In genomic region chr7:25006586-25007364, GRCm38 (mm10) we compare ENCODE assay signal across 8 mouse cellular contexts. TPM values are rescaled to one million over a fixed set of nuclear protein-coding genes. Genes with fewer than 3 reads are reported as not detected.
A peak's percentile ranks its signal among the peaks of the same experiment; 100 is the strongest.
DNase-seq lines count a peak whose midpoint lies in the region; ATAC-seq and TF ChIP-seq lines count a peak whose summit lies in the region.

No protein-coding gene starts in this region.

- 0 out of 2 replicates have a peak overlapping the region, but pooled peaks have one; percentile 51 for H3K4me2 ChIP-seq in liver, embryonic 15.5 days
- H3K4me2 ChIP-seq in liver, embryonic 12.5 days: no peak overlapping the region
- H3K4me2 ChIP-seq in forebrain, embryonic 14.5 days (ENCODE audit: low read length): no peak overlapping the region

- peaks cover 90% of the 10 kb centered on the region for H3K27me3 ChIP-seq in liver, embryonic 15.5 days
- peaks cover 92% of the 10 kb centered on the region for H3K27me3 ChIP-seq in liver, embryonic 12.5 days (replicated peaks)
- H3K27me3 ChIP-seq in forebrain, embryonic 14.5 days (replicated peaks; ENCODE audit: control insufficient read depth, insufficient read depth, low read length): peaks cover 17% of the 10 kb centered on the region; the same call in 1 of the 2 replicates
- peaks cover 11% of the 10 kb centered on the region; the same call in 1 of the 2 replicates for H3K27me3 ChIP-seq in thymus, adult 2 months (ENCODE audit: control insufficient read depth, insufficient read depth, low read length)

- no peaks in the 10 kb centered on the region for H3K9me3 ChIP-seq in liver, embryonic 15.5 days (replicated peaks)
- H3K9me3 ChIP-seq in liver, embryonic 12.5 days (replicated peaks): no peaks in the 10 kb centered on the region
- H3K9me3 ChIP-seq in forebrain, embryonic 14.5 days (replicated peaks; ENCODE audit: control insufficient read depth, low read length): no peaks in the 10 kb centered on the region

- 0 out of 2 replicates have a peak overlapping the region, but pooled peaks have one; percentile 20 for H3K27ac ChIP-seq in liver, embryonic 15.5 days (replicated peaks)
- H3K27ac ChIP-seq in liver, embryonic 12.5 days: no peak overlapping the region
- peak overlapping the region; percentile 93 for H3K27ac ChIP-seq in forebrain, embryonic 14.5 days (ENCODE audit: low read depth, low read length)
- H3K27ac ChIP-seq in thymus, adult 2 months (ENCODE audit: control insufficient read depth, insufficient read depth, low read length): no peak overlapping the region

- no peak for TF ChIP-seq POLR2A in thymus, adult 2 months (IDR thresholded peaks at IDR 0.05; ENCODE audit: control insufficient read depth, extremely low read depth, insufficient read depth, low read length, poor library complexity)

- peaks cover 13% of the 10 kb centered on the region for H3K4me1 ChIP-seq in liver, embryonic 15.5 days (replicated peaks)
- peaks cover 15% of the 10 kb centered on the region for H3K4me1 ChIP-seq in liver, embryonic 12.5 days
- H3K4me1 ChIP-seq in forebrain, embryonic 14.5 days (ENCODE audit: control insufficient read depth, insufficient read depth, low read length): peaks cover 56% of the 10 kb centered on the region
- peaks cover 23% of the 10 kb centered on the region for H3K4me1 ChIP-seq in thymus, adult 2 months (replicated peaks; ENCODE audit: control insufficient read depth, insufficient read depth, low read length)

- 49% methylated on average over 12 of the region's 12 CpGs for WGBS in liver, embryonic 15.5 days (ENCODE audit: insufficient replicate concordance)
- WGBS in liver, embryonic 12.5 days (ENCODE audit: insufficient replicate concordance): 51% methylated on average over 12 of the region's 12 CpGs
- WGBS in forebrain, embryonic 14.5 days: 83% methylated on average over 12 of the region's 12 CpGs
- 52% methylated on average over 12 of the region's 12 CpGs for WGBS in thymus, adult 2 months

- ATAC-seq in liver, embryonic 15.5 days (ENCODE audit: insufficient read depth): no peak
- ATAC-seq in liver, embryonic 12.5 days: no peak
- ATAC-seq in forebrain, embryonic 14.5 days: no peak

- H3K36me3 ChIP-seq in liver, embryonic 15.5 days (replicated peaks): no peaks in the 10 kb centered on the region
- no peaks in the 10 kb centered on the region for H3K36me3 ChIP-seq in liver, embryonic 12.5 days
- peaks cover 5% of the 10 kb centered on the region; the same call in 1 of the 2 replicates for H3K36me3 ChIP-seq in forebrain, embryonic 14.5 days (ENCODE audit: control insufficient read depth, insufficient read depth, low read length)
- no peaks in the 10 kb centered on the region for H3K36me3 ChIP-seq in thymus, adult 2 months (ENCODE audit: control insufficient read depth, insufficient read depth, low read length)

- DNase-seq in forebrain, embryonic 14.5 days (ENCODE audit: low spot score): no peak
- DNase-seq in lung, postnatal 10 days: peak; percentile 34
- peak; percentile 80 for DNase-seq in right cerebral cortex, postnatal 25 days
- DNase-seq in thymus, adult 2 months: no peak
- DNase-seq in kidney, postnatal 25 days: no peak
- no peak for DNase-seq in spleen, adult 18-20 months

- H3K9ac ChIP-seq in liver, embryonic 15.5 days: no peak overlapping the region
- H3K9ac ChIP-seq in liver, embryonic 12.5 days: no peak overlapping the region
- no peak overlapping the region for H3K9ac ChIP-seq in forebrain, embryonic 14.5 days (ENCODE audit: low read length)

- TF ChIP-seq CTCF in thymus, adult 2 months (IDR thresholded peaks at IDR 0.05; ENCODE audit: borderline replicate concordance, control insufficient read depth, extremely low read depth, insufficient read depth, low read length, poor library complexity): no peak

- H3K4me3 ChIP-seq in liver, embryonic 15.5 days (replicated peaks): no peak overlapping the region
- no peak overlapping the region for H3K4me3 ChIP-seq in liver, embryonic 12.5 days
- H3K4me3 ChIP-seq in forebrain, embryonic 14.5 days (ENCODE audit: low read depth, low read length): no peak overlapping the region
- H3K4me3 ChIP-seq in thymus, adult 2 months (ENCODE audit: control insufficient read depth, insufficient read depth, low read length): no peak overlapping the region

RNA-seq across cellular contexts. Expression of gene Atp1a3, which starts 1.0 kb away (rescaled TPM):
- 1.3 and 1.5 TPM in 2 replicates for polyA plus RNA-seq in liver, embryonic 15.5 days (2015; fragmentation: Nextera tagmentation; extraction: Ambion mirVana)
- polyA plus RNA-seq in liver, embryonic 12.5 days (2016; fragmentation: Nextera tagmentation; extraction: Ambion mirVana): 0.45 and 0.50 TPM in 2 replicates
- polyA plus RNA-seq in forebrain, embryonic 14.5 days (2014; fragmentation: Nextera tagmentation; extraction: Ambion mirVana): 122 and 183 TPM in 2 replicates
- polyA plus RNA-seq in thymus, adult 2 months (2012; rRNA removed): 5.6 and 7.1 TPM in 2 replicates

RNA-seq across cellular contexts. Expression of gene Rabac1, which starts 34.2 kb away (rescaled TPM):
- polyA plus RNA-seq in liver, embryonic 15.5 days (2015; fragmentation: Nextera tagmentation; extraction: Ambion mirVana): 59.4 and 69.5 TPM in 2 replicates
- polyA plus RNA-seq in liver, embryonic 12.5 days (2016; fragmentation: Nextera tagmentation; extraction: Ambion mirVana): 63.4 and 67.4 TPM in 2 replicates
- 240 and 248 TPM in 2 replicates for polyA plus RNA-seq in forebrain, embryonic 14.5 days (2014; fragmentation: Nextera tagmentation; extraction: Ambion mirVana)
- 433 and 569 TPM in 2 replicates for polyA plus RNA-seq in thymus, adult 2 months (2012; rRNA removed)

Comparison
In these comparisons a context has a peak if more than half of its experiments do, and no peak if none do; other contexts are left out.
1. H3K27ac ChIP-seq: peak in liver, embryonic 15.5 days (single experiment) and forebrain, embryonic 14.5 days (single experiment); none in liver, embryonic 12.5 days (single experiment) and thymus, adult 2 months (single experiment).
2. DNase-seq: peak in lung, postnatal 10 days (single experiment) and right cerebral cortex, postnatal 25 days (single experiment); none in forebrain, embryonic 14.5 days (single experiment), thymus, adult 2 months (single experiment), kidney, postnatal 25 days (0 of 2) and spleen, adult 18-20 months (0 of 2).
3. RNA of gene Atp1a3, which starts 1.0 kb away (polyA plus RNA-seq): 122 to 183 TPM in forebrain, embryonic 14.5 days; 5.6 to 7.1 TPM in thymus, adult 2 months, 1.3 to 1.5 TPM in liver, embryonic 15.5 days and 0.45 to 0.50 TPM in liver, embryonic 12.5 days; every median in the first group is over 10 times any median in the second.